Mouse (Mus musculus) liver, adult 2 months (tissue): ENCODE results near the gene Hist1h2bn.

Experiments
- CTCF ChIP-seq: fragments of 200-500 bp; IDR thresholded peaks from 2 replicates; pipeline ENCODE4 v1.5.1; 2011; ENCODE audit warnings: low read depth, low read length, control low read depth
- POLR2A ChIP-seq: fragments of 200-500 bp; IDR thresholded peaks from 2 replicates; pipeline ENCODE4 v1.6.1; 2011; ENCODE audit warnings: low read length, control low read depth; ENCODE audit not compliant: insufficient read depth; ENCODE audit errors: extremely low read depth

DNA sequence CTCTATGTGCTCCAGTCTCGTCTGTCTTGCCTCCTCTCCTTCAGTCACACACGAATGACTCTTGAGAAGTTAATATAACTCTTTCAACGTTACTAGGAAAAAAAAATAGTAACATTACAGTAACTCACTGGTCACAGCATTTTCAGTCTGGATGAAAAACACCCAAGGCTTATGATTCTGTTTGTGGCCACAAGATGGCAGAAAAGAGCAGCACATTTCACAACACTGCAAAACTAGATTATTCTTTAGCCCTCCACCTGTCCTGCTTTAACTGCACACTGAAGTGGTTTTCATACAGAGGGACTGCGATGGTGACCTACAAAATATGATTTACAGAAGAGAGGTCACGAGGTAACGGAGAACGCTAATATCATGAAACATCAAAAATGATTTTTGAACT is 39.2 kb upstream of the Hist1h2bn start:
- TF ChIP-seq POLR2A (no peak), CTCF (peak; percentile 62)
